Mouse (Mus musculus) forebrain, embryonic 14.5 days (tissue): ENCODE measurements at regions not wholly inside any gene's neighbourhood (a gene's known extent, or its start where the extent isn't known, plus 50 kb on each side); places are given as distances from the start of the nearest gene placed in this dataset.

Experiments used
- ATAC-seq: fragments of 200-750 bp; cut with Nextera tagmentation; 2 replicates; pipeline ENCODE4 v1.8.0; 2017; ENCODE audit warnings: mild to moderate bottlenecking, moderate library complexity
- DNase-seq: peaks from one replicate; pipeline ENCODE4 v3.0.0-alpha.2; 2015; ENCODE audit warnings: low spot score
- H3K27ac ChIP-seq: fragments of 300-500 bp; sonication (generic); 2 replicates; pipeline ENCODE4 v1.5.1; 2014; ENCODE audit warnings: low read depth, mild to moderate bottlenecking, control low read depth, low read length, moderate library complexity
- H3K27me3 ChIP-seq: fragments of 300-500 bp; sonication (generic); replicated peaks from 2 replicates; pipeline ENCODE4 v1.6.1; 2014; ENCODE audit warnings: low read length, control low read depth, mixed read lengths; ENCODE audit not compliant: control insufficient read depth, insufficient read depth
- H3K36me3 ChIP-seq: fragments of 300-500 bp; sonication (generic); 2 replicates; pipeline ENCODE4 v1.6.1; 2014; ENCODE audit warnings: low read length, control low read depth; ENCODE audit not compliant: control insufficient read depth, insufficient read depth
- H3K4me1 ChIP-seq: fragments of 300-500 bp; sonication (generic); 2 replicates; pipeline ENCODE4 v1.6.1; 2014; ENCODE audit warnings: antibody characterized with exemption, low read length, control low read depth; ENCODE audit not compliant: control insufficient read depth, insufficient read depth
- H3K4me2 ChIP-seq: fragments of 300-500 bp; sonication (generic); 2 replicates; pipeline ENCODE4 v1.6.1; 2014; ENCODE audit warnings: mild to moderate bottlenecking, control low read depth, low read length
- H3K4me3 ChIP-seq: fragments of 300-500 bp; sonication (generic); 2 replicates; pipeline ENCODE4 v1.5.1; 2014; ENCODE audit warnings: low read depth, low read length, control low read depth
- H3K9ac ChIP-seq: fragments of 300-500 bp; sonication (generic); 2 replicates; pipeline ENCODE4 v1.6.1; 2014; ENCODE audit warnings: mild to moderate bottlenecking, low read length, control low read depth, moderate library complexity
- H3K9me3 ChIP-seq: fragments of 300-500 bp; sonication (generic); replicated peaks from 2 replicates; pipeline ENCODE4 v1.6.1; 2016; ENCODE audit warnings: low read length, control low read depth, mixed read lengths; ENCODE audit not compliant: control insufficient read depth
- WGBS: fragments of 180-500 bp; shearing (Covaris S2); extraction: QIAGEN DNeasy Blood & Tissue Kit; methylation state at CpG from one replicate; pipeline ENCODE4 v1.1.7; 2014; 5-methylcytosine and 5-hydroxymethylcytosine counted together

GRCm38 (mm10) chr14:36155757-36156156 lies 61.0 kb downstream of the 4930474N05Rik start:
- Histone ChIP-seq H3K4me3 (no peak overlapping the region), H3K4me2 (no peak overlapping the region), H3K27me3 (no peaks in the 10 kb centered on the region), H3K4me1 (no peaks in the 10 kb centered on the region), H3K9me3 (no peaks in the 10 kb centered on the region), H3K36me3 (no peaks in the 10 kb centered on the region), H3K27ac (no peak overlapping the region), H3K9ac (no peak overlapping the region)
- no peak for DNase-seq
- ATAC-seq, result no peak

GRCm38 (mm10) chr14:36156175-36156574 lies 61.5 kb downstream of the 4930474N05Rik start:
- ATAC-seq (no peak), DNase-seq (no peak)
- H3K36me3 ChIP-seq, result no peaks in the 10 kb centered on the region
- no peaks in the 10 kb centered on the region for H3K4me1 ChIP-seq
- no peak overlapping the region for H3K27ac ChIP-seq
- H3K9me3 ChIP-seq, result no peaks in the 10 kb centered on the region
- H3K9ac ChIP-seq, result no peak overlapping the region
- no peak overlapping the region for H3K4me3 ChIP-seq
- no peaks in the 10 kb centered on the region for H3K27me3 ChIP-seq
- no peak overlapping the region for H3K4me2 ChIP-seq
- WGBS, result 82% methylated on average over 2 of the region's 2 CpGs

- Histone ChIP-seq H3K27me3 (no peaks in the 10 kb centered on the region), H3K4me1 (peaks cover 3% of the 10 kb centered on the region; the same call in 1 of the 2 replicates), H3K27ac (no peak overlapping the region), H3K4me2 (no peak overlapping the region), H3K9me3 (no peaks in the 10 kb centered on the region), H3K4me3 (no peak overlapping the region), H3K9ac (no peak overlapping the region), H3K36me3 (no peaks in the 10 kb centered on the region)
- 12% methylated on average over 1 of the region's 1 CpGs for WGBS
- ATAC-seq (peak; percentile 61), DNase-seq (peak; percentile 36)
These were observed 89.0 kb downstream of the 4930474N05Rik start for GRCm38 (mm10) chr14:36183701-36184100.

DNA sequence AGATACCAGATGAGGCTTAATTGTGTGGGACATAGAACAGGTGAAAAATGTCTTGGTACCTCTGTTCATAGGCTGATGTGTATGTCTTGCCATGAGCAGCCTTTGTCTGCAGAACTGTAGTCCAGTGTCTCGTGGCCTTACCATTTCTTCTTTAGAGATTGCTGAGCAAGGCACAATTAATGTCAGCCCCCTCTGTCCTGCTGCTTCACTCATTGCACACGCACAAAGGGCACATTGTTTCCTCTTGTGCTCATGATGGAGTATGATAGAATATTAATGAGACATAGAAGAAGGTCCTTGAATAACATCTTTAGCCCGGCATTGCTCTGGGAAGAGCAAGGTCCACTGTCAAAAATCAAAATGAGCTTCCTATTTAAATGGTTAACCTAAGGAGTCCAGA lies 101.8 kb downstream of the 4930474N05Rik start:
- no peak overlapping the region for H3K27ac ChIP-seq
- no peak overlapping the region for H3K4me2 ChIP-seq
- no peak overlapping the region for H3K4me3 ChIP-seq
- no peak overlapping the region for H3K9ac ChIP-seq
- H3K36me3 ChIP-seq, result no peaks in the 10 kb centered on the region
- no peaks in the 10 kb centered on the region for H3K9me3 ChIP-seq
- WGBS, result 32% methylated on average over 3 of the region's 3 CpGs
- ATAC-seq (no peak), DNase-seq (no peak)
- H3K27me3 ChIP-seq, result no peaks in the 10 kb centered on the region
- no peaks in the 10 kb centered on the region for H3K4me1 ChIP-seq

DNA sequence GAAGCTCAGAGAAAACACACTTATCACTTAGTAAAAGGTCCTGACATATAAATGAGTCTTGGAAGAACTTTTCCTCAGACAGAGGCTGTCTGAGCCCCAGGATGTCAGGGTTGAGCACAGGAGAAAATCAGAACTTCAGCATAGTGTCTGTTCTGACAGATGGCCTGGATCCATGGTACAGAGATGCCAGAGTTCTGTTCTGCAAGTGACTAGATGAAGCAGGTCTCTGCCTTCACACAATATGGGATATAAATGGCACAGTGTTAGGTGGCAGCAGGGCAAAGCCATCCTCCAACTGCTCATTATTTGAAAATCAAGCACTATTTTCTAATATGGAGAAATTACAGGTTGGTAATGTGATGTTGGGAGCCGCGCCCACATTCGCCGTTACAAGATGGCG lies 103.7 kb downstream of the 4930474N05Rik start:
- H3K27ac ChIP-seq, result no peak overlapping the region
- WGBS, result 97% methylated on average over 5 of the region's 5 CpGs
- no peaks in the 10 kb centered on the region for H3K4me1 ChIP-seq
- ATAC-seq, result no peak
- no peak overlapping the region for H3K4me3 ChIP-seq
- H3K4me2 ChIP-seq, result no peak overlapping the region
- H3K36me3 ChIP-seq, result no peaks in the 10 kb centered on the region
- H3K9me3 ChIP-seq, result no peaks in the 10 kb centered on the region
- H3K9ac ChIP-seq, result no peak overlapping the region
- no peaks in the 10 kb centered on the region for H3K27me3 ChIP-seq
- no peak for DNase-seq

- DNase-seq (no peak), ATAC-seq (no peak)
- no peaks in the 10 kb centered on the region for H3K4me1 ChIP-seq
- no peaks in the 10 kb centered on the region for H3K27me3 ChIP-seq
- H3K4me3 ChIP-seq, result no peak overlapping the region
- no peak overlapping the region for H3K27ac ChIP-seq
- H3K9ac ChIP-seq, result no peak overlapping the region
- no peak overlapping the region for H3K4me2 ChIP-seq
- WGBS, result 92% methylated on average over 1 of the region's 1 CpGs
- no peaks in the 10 kb centered on the region for H3K9me3 ChIP-seq
- H3K36me3 ChIP-seq, result no peaks in the 10 kb centered on the region
These were observed 109.1 kb downstream of the 4930474N05Rik start for GRCm38 (mm10) chr14:36203855-36204254.

DNA sequence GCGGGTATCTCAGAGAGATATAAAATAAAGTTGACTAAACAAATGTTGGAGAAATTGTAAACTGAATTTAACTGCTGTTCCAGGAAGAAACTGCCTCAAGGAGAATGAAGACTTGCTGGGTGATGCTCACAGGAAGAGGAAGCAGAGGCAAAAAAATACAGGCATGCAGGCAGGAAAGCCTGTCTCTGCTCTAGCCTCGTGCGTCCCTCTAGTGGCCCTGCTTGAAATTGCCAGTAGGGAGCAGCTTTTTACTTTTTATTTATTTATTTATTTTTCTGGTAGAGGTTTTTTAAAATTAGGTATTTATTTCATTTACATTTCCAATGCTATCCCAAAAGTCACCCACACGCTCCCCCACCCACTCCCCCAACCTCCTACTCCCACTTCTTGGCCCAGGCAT lies 118.1 kb downstream of the 4930474N05Rik start:
- Histone ChIP-seq H3K36me3 (no peaks in the 10 kb centered on the region), H3K27ac (no peak overlapping the region), H3K27me3 (no peaks in the 10 kb centered on the region), H3K4me2 (no peak overlapping the region), H3K4me3 (no peak overlapping the region), H3K4me1 (no peaks in the 10 kb centered on the region), H3K9me3 (no peaks in the 10 kb centered on the region), H3K9ac (no peak overlapping the region)
- ATAC-seq, result 0 out of 2 replicates have a peak, but pooled peaks have one; percentile 69
- DNase-seq, result peak; percentile 79
- WGBS, result 48% methylated on average over 4 of the region's 4 CpGs

DNA sequence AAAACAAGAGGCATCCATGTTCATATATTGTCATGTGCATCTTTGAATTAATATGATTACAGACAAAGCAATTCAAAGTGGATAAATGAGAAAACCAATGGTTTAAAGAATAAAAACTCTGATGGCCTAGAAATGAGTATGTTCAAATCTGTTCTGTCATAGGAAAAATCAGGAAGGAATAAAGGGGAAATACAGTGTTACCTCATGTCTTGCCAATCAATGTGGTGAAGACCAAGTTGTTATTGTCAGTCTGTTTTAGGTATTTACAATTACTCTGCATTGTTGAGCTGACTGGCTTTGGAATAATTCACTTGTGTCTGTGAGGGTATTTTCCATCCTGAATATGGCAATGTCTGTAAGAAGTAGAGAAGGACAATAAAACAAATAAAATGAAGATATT lies 151.1 kb downstream of the 4930474N05Rik start:
- H3K4me1 ChIP-seq, result no peaks in the 10 kb centered on the region
- DNase-seq (no peak), ATAC-seq (no peak)
- no peak overlapping the region for H3K27ac ChIP-seq
- no peak overlapping the region for H3K4me2 ChIP-seq
- no peaks in the 10 kb centered on the region for H3K9me3 ChIP-seq
- no peaks in the 10 kb centered on the region for H3K27me3 ChIP-seq
- H3K4me3 ChIP-seq, result no peak overlapping the region
- H3K9ac ChIP-seq, result no peak overlapping the region
- H3K36me3 ChIP-seq, result no peaks in the 10 kb centered on the region

- Histone ChIP-seq H3K9ac (no peak overlapping the region), H3K9me3 (no peaks in the 10 kb centered on the region), H3K4me2 (no peak overlapping the region), H3K4me1 (no peaks in the 10 kb centered on the region), H3K4me3 (no peak overlapping the region), H3K36me3 (no peaks in the 10 kb centered on the region), H3K27ac (no peak overlapping the region), H3K27me3 (no peaks in the 10 kb centered on the region)
- 80% methylated on average over 2 of the region's 2 CpGs for WGBS
- ATAC-seq, result no peak
- peak; percentile 35 for DNase-seq
These were observed 167.4 kb downstream of the 4930474N05Rik start for GRCm38 (mm10) chr14:36262126-36262525.
